Mouse (Mus musculus): ENCODE measurements around the gene Pld2.

- no peak for TF ChIP-seq MAX (IDR thresholded peaks at IDR 0.05; ENCODE audit: low read length)
- no peak for TF ChIP-seq TCF12 (IDR thresholded peaks at IDR 0.05; ENCODE audit: low read depth, low read length)
Observed at GRCm38 (mm10) chr11:70564276-70564873, 24.5 kb downstream of the Pld2 start.

Measured in MEL (cell line).